Mouse (Mus musculus) adrenal gland, postnatal 25 days (tissue): ENCODE data around the gene Plek2. TPM values are rescaled to one million over a fixed set of nuclear protein-coding genes. Genes with fewer than 3 reads are reported as not detected.
A peak's percentile ranks its signal among the peaks of the same experiment; 100 is the strongest.

Source experiments
- DNase-seq: peaks from one replicate; pipeline ENCODE4 v3.0.0; 2021; ENCODE audit warnings: mixed read lengths
- total RNA-seq: library from RNA; stranded (reverse); gene quantifications from 2 replicates; pipeline ENCODE4 v1.2.3, GENCODE M21; 2021

Plek2 gene
- total RNA-seq, 1 experiment from 2014 or later: not detected

GRCm38 (mm10) chr12:78910684-78911461 is 4.1 kb upstream of the Plek2 start:
- DNase-seq: no peak

GRCm38 (mm10) chr12:78908081-78908605 is 1.4 kb upstream of the Plek2 start:
- DNase-seq: no peak

DNA sequence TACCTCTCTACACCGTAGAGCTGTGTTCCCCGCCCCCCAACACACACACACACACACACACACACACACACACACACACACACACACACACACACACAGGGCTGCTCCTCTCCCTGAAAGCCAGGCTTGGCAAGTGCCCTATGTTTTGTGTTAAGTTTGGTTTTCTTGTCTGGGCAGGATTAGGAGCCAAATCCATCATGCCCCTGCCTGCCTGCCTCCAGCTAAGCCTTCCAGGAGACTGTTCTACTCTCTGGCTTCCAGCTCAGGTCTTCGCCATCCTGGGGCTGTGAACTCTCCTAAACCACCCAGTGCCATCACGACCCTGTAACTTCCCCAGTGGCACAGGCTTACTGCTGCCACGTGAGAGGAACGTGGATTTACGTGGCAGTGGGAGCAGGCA is 2.3 kb downstream of the Plek2 start:
- DNase-seq: no peak

- no peak for DNase-seq
Measured at GRCm38 (mm10) chr12:78903313-78903712, 3.5 kb downstream of the Plek2 start.

DNA sequence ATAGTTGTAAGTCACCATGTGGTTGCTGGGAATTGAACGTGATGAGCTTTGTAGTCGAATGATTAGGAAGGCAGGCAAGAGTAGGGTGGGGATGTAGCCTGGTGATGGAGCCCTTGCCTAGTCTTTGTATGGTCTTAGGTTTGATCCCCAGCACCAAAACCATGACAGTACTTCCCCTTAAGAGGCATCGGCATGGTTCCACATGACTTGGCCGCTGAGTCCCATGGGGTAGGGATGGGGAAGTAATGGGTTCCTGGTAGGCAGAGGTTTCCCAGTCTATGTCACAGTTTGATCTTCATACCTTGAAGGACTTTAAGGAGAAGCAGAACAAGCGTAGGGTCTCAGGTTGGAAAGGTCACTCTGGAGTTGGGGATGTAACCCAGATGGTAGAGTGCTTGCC is 5.3 kb downstream of the Plek2 start:
- DNase-seq: no peak

- no peak for DNase-seq
Measured at GRCm38 (mm10) chr12:78897861-78898260, 8.9 kb downstream of the Plek2 start.

GRCm38 (mm10) chr12:78891149-78891548 is 15.6 kb downstream of the Plek2 start:
- no peak for DNase-seq

- no peak for DNase-seq
Measured at GRCm38 (mm10) chr12:78890062-78890461, 16.7 kb downstream of the Plek2 start.

DNA sequence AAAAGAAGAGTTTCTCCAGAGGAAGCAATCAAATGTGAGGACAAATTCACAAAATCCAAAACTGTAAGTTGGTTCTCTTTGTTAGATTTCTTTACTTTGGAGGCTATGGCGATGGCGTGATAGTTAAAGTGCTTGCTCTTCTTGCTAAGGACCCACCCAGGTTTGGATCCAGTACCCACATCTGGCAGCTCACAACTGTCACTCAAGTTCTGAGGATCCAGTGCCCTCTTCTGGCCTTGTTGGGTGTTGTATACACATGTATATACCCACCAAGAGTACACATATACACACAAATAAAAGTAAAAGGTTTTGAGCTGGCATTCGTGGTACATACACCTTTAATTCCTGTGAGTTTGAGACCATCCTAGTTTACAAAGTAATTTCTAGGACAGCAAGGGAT is 32.2 kb downstream of the Plek2 start:
- no peak for DNase-seq

- no peak for DNase-seq
Measured at GRCm38 (mm10) chr12:78868115-78868514, 38.6 kb downstream of the Plek2 start.

DNA sequence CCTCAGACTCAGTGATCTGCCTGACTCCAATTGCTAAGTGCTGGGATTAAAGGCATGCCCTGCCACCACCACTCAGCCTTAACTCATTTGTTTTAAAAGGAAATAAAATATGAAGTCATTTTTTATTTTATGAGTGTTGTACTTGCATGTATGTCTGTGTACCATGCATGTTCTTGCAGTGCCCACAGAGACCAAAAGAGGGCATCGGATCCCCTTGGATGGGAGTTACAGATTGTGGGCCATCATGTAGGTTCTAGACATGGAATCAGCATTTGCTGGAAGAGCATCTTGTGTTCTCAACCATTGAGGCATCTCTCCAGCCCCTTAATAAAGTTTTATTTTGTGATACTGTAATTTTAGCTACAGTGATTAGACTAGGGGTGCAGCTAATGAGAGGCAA is 41.3 kb downstream of the Plek2 start:
- DNase-seq: no peak

GRCm38 (mm10) chr12:78862254-78862730 is 44.5 kb downstream of the Plek2 start:
- no peak for DNase-seq

DNA sequence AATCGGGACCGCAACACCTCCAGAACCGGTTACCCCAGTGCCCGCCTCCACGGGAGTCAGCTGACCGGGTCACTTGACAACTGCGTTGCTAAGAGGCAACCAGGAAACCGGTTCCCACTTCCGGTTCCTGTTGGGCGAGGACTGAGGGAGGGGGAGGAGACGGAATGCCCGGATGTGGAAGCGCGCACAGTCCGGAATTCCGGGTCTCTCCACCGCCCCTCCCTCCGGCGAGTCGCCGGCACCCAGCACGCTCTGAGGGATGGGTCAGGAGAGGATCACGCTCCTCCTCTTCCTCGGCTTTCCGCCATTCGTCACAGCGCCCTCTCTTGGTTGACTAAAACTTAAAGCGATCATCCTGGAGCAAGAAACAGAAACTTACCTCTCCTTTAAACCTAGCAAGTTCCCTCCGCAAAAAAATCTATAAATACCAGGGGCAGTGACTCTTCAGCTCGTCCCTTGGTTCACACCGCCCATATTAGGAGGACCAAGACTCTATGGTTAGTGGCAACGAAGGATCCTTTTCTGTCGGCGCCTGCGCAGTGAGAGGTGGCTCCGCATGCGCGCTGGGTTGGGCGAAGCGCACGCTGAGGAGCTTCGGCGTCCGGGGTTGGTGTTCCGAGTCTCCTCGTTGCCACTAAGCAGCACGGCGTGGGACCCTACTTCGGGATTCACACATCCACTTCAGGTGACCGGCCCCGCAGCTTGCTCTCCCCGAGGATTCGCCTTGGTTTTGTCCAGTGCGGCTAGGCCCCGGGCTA is 45.1 kb downstream of the Plek2 start, which contains the start of the genes Atp6v1d and Eif2s1:
Atp6v1d (minus strand) TSS at position 143 of the 758 bp plus-strand sequence.
Eif2s1 (plus strand) TSS at position 324 of the 758 bp plus-strand sequence.
- peak; percentile 96 for DNase-seq

DNA sequence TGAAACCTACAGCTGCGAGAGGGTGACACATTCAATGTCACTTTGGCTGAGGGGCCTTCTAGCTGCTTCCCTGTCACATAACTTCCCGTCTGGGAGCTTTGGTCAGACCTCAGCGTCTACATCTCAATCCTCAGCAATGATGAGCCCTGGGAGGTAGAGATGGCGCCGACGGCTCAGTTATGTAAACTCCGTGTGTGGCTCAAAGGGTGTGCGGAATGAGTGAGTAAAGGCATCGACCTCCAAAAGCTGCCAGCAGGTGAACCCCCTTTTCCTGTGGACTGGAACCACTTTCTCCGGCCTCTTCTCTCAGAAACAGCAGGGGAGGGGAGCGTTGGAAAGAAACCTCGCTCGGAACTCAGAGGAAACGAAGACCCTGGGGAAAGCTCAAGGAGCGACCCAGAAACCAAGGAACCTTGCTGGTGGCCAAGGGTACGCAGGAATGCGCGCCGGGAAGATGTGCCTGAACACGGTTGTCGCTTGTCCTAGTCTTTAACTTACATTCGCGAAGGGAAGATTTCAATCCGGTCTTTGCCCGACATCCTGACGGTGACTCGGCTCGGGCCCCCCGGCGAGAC is 45.8 kb downstream of the Plek2 start:
- no peak for DNase-seq

DNA sequence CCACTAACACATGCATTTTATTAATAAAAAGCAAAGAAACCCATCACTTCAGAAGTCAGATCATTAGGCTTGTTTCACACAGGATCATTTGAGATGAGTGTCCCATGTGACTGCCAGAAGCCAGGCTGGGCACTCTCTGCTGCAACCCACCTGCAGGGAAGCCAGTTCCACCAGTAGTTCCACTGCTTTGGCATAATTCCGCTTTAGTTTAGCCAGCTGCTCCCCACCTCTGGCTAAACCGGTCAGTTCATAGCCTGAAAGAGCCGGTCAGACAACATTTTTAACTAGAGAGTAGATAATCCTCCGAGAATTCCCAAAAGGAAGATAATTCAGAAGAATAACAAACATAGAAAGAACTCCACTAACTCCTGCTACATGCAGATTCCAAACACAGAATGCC is 58.5 kb downstream of the Plek2 start:
- DNase-seq: no peak

GRCm38 (mm10) chr12:78842429-78842828 is 64.3 kb downstream of the Plek2 start:
- no peak for DNase-seq

DNA sequence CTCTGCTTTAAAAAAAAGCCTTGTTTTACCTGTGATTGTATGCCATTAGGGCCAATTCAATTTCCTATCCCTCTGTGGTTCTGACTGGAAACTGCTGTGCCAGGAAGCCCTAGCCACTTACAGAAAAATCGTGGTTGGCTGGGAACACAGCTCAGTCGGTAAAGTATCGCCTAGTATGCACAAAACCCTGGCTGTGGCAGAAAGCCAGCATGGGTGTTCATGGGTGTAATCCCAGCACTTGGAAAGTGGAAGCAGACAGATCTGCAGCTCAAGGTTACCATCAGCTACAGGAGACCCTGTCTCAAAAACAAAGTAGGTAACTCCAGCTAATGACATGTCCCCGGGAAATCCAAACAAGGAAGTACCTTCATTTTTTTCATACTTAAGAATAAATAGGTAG is 66.9 kb downstream of the Plek2 start:
- DNase-seq: no peak

Other genes with a start within 250 kb of the Plek2 start
- gene Fam71d, start 215.4 kb downstream of the Plek2 start, total RNA-seq: 0.39 and 0.52 TPM in 2 replicates
- 32.3 and 36.1 TPM in 2 replicates for gene Mpp5, start 158.1 kb downstream of the Plek2 start, total RNA-seq
- 71.8 and 76.4 TPM in 2 replicates for gene Atp6v1d, start 45.3 kb downstream of the Plek2 start, total RNA-seq
- gene Eif2s1, start 45.1 kb downstream of the Plek2 start, total RNA-seq: 88.3 and 95.0 TPM in 2 replicates
- gene Tmem229b, start 100.7 kb upstream of the Plek2 start, total RNA-seq: 5.2 and 9.0 TPM in 2 replicates
- gene Plekhh1, start 122.2 kb upstream of the Plek2 start, total RNA-seq: 1.8 and 2.1 TPM in 2 replicates
- 10.6 and 12.2 TPM in 2 replicates for gene Pigh, start 182.7 kb upstream of the Plek2 start, total RNA-seq
- gene Arg2, start 223.8 kb upstream of the Plek2 start, total RNA-seq: 0.21 TPM in 1 of 2 replicates, not detected in the other